Mouse (Mus musculus): ENCODE measurements around the gene Rsph14. TPM values are rescaled to one million over a fixed set of nuclear protein-coding genes. Genes with fewer than 3 reads are reported as not detected.

Rsph14 gene
- polyA plus RNA-seq, 1 experiment from 2014 or later = not detected

GRCm38 (mm10) chr10:75020271-75020670, 12.1 kb downstream of the Rsph14 start:
- no peak; the same call in 1 of the 2 replicates for ATAC-seq (ENCODE audit: low FRiP score, low read depth)
- Histone ChIP-seq H3K4me1 (peaks cover 3% of the 10 kb centered on the region; the same call in 1 of the 2 replicates), H3K4me2 (replicated peaks) (no peak overlapping the region), H3K4me3 (no peak overlapping the region), H3K9me3 (no peaks in the 10 kb centered on the region), H3K27me3 (no peaks in the 10 kb centered on the region), H3K9ac (no peak overlapping the region), H3K27ac (no peak overlapping the region), H3K36me3 (no peaks in the 10 kb centered on the region)
- 57% methylated on average over 2 of the region's 2 CpGs for WGBS

GRCm38 (mm10) chr10:75016481-75016880, 15.9 kb downstream of the Rsph14 start:
- no peak for ATAC-seq (ENCODE audit: low FRiP score, low read depth)
- WGBS = 89% methylated on average over 4 of the region's 4 CpGs
- H3K36me3 ChIP-seq = no peaks in the 10 kb centered on the region

GRCm38 (mm10) chr10:75015465-75015864, 16.9 kb downstream of the Rsph14 start:
- ATAC-seq (ENCODE audit: low FRiP score, low read depth) = no peak
- WGBS = 58% methylated on average over 14 of the region's 14 CpGs
- H3K4me1 ChIP-seq = peaks cover 3% of the 10 kb centered on the region; the same call in 1 of the 2 replicates
- no peaks in the 10 kb centered on the region for H3K27me3 ChIP-seq
- H3K9ac ChIP-seq = no peak overlapping the region
- H3K4me3 ChIP-seq = no peak overlapping the region
- H3K4me2 ChIP-seq (replicated peaks) = no peak overlapping the region
- H3K27ac ChIP-seq = no peak overlapping the region
- H3K36me3 ChIP-seq = no peaks in the 10 kb centered on the region
- no peaks in the 10 kb centered on the region for H3K9me3 ChIP-seq

More at GRCm38 (mm10) chr10:75016481-75016880, 15.9 kb downstream of the Rsph14 start:
- no peak overlapping the region for H3K4me2 ChIP-seq (replicated peaks)
- H3K27ac ChIP-seq = no peak overlapping the region
- no peak overlapping the region for H3K4me3 ChIP-seq
- no peaks in the 10 kb centered on the region for H3K9me3 ChIP-seq
- H3K4me1 ChIP-seq = peaks cover 3% of the 10 kb centered on the region; the same call in 1 of the 2 replicates
- no peak overlapping the region for H3K9ac ChIP-seq
- no peaks in the 10 kb centered on the region for H3K27me3 ChIP-seq

- Histone ChIP-seq H3K27me3 (no peaks in the 10 kb centered on the region), H3K27ac (no peak overlapping the region), H3K4me2 (replicated peaks) (no peak overlapping the region), H3K9me3 (no peaks in the 10 kb centered on the region), H3K4me1 (peaks cover 3% of the 10 kb centered on the region; the same call in 1 of the 2 replicates), H3K4me3 (no peak overlapping the region), H3K9ac (no peak overlapping the region), H3K36me3 (no peaks in the 10 kb centered on the region)
- no peak for ATAC-seq (ENCODE audit: low FRiP score, low read depth)
- WGBS = 85% methylated on average over 15 of the region's 15 CpGs
Observed at GRCm38 (mm10) chr10:75010704-75011103, 21.7 kb downstream of the Rsph14 start.

GRCm38 (mm10) chr10:75006889-75007662, 25.3 kb downstream of the Rsph14 start:
- H3K4me3 ChIP-seq = no peak overlapping the region
- H3K27ac ChIP-seq = no peak overlapping the region
- H3K36me3 ChIP-seq = no peaks in the 10 kb centered on the region
- H3K9ac ChIP-seq = no peak overlapping the region
- WGBS = 59% methylated on average over 8 of the region's 8 CpGs
- no peak overlapping the region for H3K4me2 ChIP-seq (replicated peaks)
- peaks cover 9% of the 10 kb centered on the region for H3K4me1 ChIP-seq
- no peaks in the 10 kb centered on the region for H3K27me3 ChIP-seq
- no peak for ATAC-seq (ENCODE audit: low FRiP score, low read depth)
- H3K9me3 ChIP-seq = no peaks in the 10 kb centered on the region

- Histone ChIP-seq H3K4me3 (no peak overlapping the region), H3K4me2 (replicated peaks) (no peak overlapping the region), H3K27ac (no peak overlapping the region), H3K36me3 (no peaks in the 10 kb centered on the region), H3K27me3 (no peaks in the 10 kb centered on the region), H3K9ac (no peak overlapping the region), H3K4me1 (peaks cover 9% of the 10 kb centered on the region), H3K9me3 (no peaks in the 10 kb centered on the region)
- no peak for ATAC-seq (ENCODE audit: low FRiP score, low read depth)
- 53% methylated on average over 3 of the region's 3 CpGs for WGBS
Observed at GRCm38 (mm10) chr10:75004067-75004466, 28.3 kb downstream of the Rsph14 start.

- Histone ChIP-seq H3K36me3 (no peaks in the 10 kb centered on the region), H3K27me3 (no peaks in the 10 kb centered on the region), H3K9me3 (no peaks in the 10 kb centered on the region), H3K4me3 (no peak overlapping the region), H3K27ac (no peak overlapping the region), H3K4me1 (peaks cover 14% of the 10 kb centered on the region), H3K4me2 (replicated peaks) (no peak overlapping the region), H3K9ac (no peak overlapping the region)
- ATAC-seq (ENCODE audit: low FRiP score, low read depth) = no peak
- WGBS = 92% methylated on average over 8 of the region's 8 CpGs
Observed at GRCm38 (mm10) chr10:75001391-75001790, 31.0 kb downstream of the Rsph14 start.

GRCm38 (mm10) chr10:74995377-74995776, 37.0 kb downstream of the Rsph14 start:
- peak overlapping the region; percentile 63 for H3K9ac ChIP-seq
- 3% methylated on average over 14 of the region's 17 CpGs for WGBS
- H3K4me1 ChIP-seq = peaks cover 25% of the 10 kb centered on the region

GRCm38 (mm10) chr10:74994863-74995262, 37.5 kb downstream of the Rsph14 start:
- no peak for ATAC-seq (ENCODE audit: low FRiP score, low read depth)
- Histone ChIP-seq H3K27me3 (peaks cover 7% of the 10 kb centered on the region), H3K27ac (no peak overlapping the region), H3K4me1 (peaks cover 26% of the 10 kb centered on the region), H3K9ac (no peak overlapping the region), H3K4me3 (peak overlapping the region; percentile 32; the same call in 1 of the 2 replicates), H3K36me3 (peaks cover 9% of the 10 kb centered on the region), H3K4me2 (replicated peaks) (peak overlapping the region; percentile 65), H3K9me3 (no peaks in the 10 kb centered on the region)
- WGBS = 19% methylated on average over 5 of the region's 5 CpGs

More at GRCm38 (mm10) chr10:74995377-74995776, 37.0 kb downstream of the Rsph14 start:
- peak; percentile 67 for ATAC-seq (ENCODE audit: low FRiP score, low read depth)
- H3K36me3 ChIP-seq = peaks cover 9% of the 10 kb centered on the region
- no peaks in the 10 kb centered on the region for H3K9me3 ChIP-seq
- no peak overlapping the region for H3K27ac ChIP-seq
- H3K4me3 ChIP-seq = peak overlapping the region; percentile 32
- peak overlapping the region; percentile 65 for H3K4me2 ChIP-seq (replicated peaks)
- peaks cover 7% of the 10 kb centered on the region for H3K27me3 ChIP-seq

- Histone ChIP-seq H3K4me3 (no peak overlapping the region), H3K27ac (no peak overlapping the region), H3K4me1 (peaks cover 18% of the 10 kb centered on the region), H3K27me3 (peaks cover 7% of the 10 kb centered on the region), H3K4me2 (replicated peaks) (no peak overlapping the region), H3K9me3 (no peaks in the 10 kb centered on the region), H3K9ac (no peak overlapping the region), H3K36me3 (peaks cover 9% of the 10 kb centered on the region)
- ATAC-seq (ENCODE audit: low FRiP score, low read depth) = no peak
- 46% methylated on average over 26 of the region's 26 CpGs for WGBS
Observed at GRCm38 (mm10) chr10:74990584-74991322, 41.6 kb downstream of the Rsph14 start.

GRCm38 (mm10) chr10:74989814-74990213, 42.6 kb downstream of the Rsph14 start:
- Histone ChIP-seq H3K9me3 (no peaks in the 10 kb centered on the region), H3K27ac (no peak overlapping the region), H3K36me3 (peaks cover 9% of the 10 kb centered on the region), H3K9ac (no peak overlapping the region), H3K4me3 (no peak overlapping the region), H3K4me1 (peaks cover 13% of the 10 kb centered on the region; the same call in 1 of the 2 replicates), H3K4me2 (replicated peaks) (no peak overlapping the region), H3K27me3 (peaks cover 7% of the 10 kb centered on the region)
- ATAC-seq (ENCODE audit: low FRiP score, low read depth) = no peak
- 65% methylated on average over 4 of the region's 4 CpGs for WGBS
